Mouse (Mus musculus): ENCODE results near the gene Ubac2.

Ubac2 gene

GRCm38 (mm10) chr14:121949897-121950296, 71.5 kb downstream of the Ubac2 start:
- DNase-seq (ENCODE audit: low spot score) = no peak

DNA sequence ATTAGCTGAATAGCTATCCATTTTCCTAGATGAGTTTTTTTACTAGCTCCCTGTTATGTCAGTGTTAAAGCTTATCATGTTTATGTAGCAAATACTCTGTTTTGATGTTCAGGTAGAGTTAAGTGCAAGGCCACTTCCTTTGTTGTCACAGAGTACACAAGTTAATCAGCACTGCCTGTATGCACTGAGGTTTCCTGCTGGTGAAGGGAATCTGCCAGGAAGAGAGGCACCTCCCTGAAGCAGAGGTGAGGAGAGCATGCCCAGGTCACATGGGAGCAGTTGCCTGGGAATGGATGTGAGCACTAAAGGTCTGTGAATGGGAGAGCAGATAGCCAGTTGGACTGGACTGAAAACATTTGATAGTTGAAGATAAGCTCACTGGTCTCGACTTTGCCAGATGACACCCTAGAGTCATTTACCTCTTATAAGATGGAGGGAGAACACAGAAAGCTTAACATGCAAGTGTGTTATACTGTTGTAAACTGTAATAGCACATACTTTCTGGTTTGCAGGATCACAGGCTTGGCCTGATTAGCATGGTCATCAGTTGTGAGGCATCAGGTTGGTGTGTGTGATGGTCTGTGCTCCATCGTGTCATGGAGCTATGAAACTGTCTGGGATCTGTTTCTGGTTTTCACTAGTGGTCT, 73.1 kb downstream of the Ubac2 start:
- no peak for DNase-seq (ENCODE audit: low spot score)

GRCm38 (mm10) chr14:121952046-121952400, 73.6 kb downstream of the Ubac2 start:
- no peak for DNase-seq (ENCODE audit: low spot score)

DNA sequence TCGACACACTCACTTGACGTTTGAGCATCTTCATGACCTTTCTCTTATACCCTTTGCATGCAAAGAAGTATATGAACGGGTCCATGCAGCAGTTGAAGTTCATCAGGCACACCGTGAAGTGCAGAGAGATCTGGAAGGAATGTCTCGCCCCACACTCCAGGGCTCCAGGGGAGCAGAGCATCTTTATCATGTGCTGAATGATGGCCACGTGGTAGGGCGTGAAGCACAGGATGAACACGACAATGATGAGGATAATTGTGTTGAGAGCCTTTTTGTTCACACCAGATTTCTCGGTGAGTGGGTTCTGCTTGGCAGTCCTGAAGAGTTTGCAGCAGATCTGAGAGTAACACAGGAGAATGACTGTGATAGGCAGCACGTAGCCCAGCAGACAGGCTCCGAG, 75.7 kb downstream of the Ubac2 start:
- no peak for DNase-seq (ENCODE audit: low spot score)

DNA sequence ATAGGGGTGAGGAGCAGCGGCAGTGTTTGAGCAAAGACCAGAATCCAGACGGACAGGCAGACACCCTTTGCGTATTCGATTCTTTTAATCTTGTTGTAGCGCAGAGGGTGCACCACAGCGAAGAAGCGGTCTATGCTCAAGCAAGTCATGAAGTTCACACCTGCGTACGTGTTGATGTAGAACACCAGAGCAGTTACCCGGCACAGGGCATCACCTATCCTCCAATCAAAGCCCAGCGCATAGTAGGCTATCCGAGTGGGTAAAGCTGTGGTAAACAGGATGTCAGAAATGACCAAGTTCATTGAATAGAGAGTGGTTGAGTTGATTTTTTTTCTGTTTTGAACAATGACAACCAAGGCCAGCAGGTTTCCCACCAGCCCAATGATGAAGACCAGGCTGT, 76.2 kb downstream of the Ubac2 start:
- no peak for DNase-seq (ENCODE audit: low spot score)

DNA sequence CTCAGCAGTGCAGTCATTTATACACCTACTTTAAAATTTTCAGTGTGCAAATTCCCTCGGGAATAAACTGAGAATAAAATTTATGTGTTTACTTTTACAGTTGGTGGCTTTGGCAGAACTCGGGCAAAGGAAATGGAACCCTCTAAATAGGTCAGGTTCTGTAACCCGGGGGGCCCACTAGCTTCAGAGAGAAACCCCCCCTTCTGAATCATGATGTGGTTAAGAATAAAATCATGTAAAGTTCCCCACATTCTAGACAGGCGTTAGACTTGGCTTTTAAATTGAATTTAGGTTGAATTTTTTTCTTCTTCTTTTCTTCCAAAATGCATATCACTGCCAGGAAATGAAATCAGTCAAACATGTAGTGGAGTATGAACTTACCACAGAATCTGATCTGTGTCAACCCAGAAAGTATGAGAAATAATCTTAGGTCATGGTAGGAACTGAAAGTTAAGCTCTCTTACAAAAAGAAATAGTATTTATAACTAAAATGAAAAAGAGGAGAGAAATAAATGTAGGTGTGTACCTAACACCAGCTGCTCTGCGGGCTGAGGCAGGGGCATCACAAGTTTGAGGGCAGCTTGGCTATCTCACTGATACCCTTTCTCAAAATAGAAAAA, 76.9 kb downstream of the Ubac2 start:
- no peak for DNase-seq (ENCODE audit: low spot score)

- no peak for DNase-seq (ENCODE audit: low spot score)
These were observed 77.9 kb downstream of the Ubac2 start for GRCm38 (mm10) chr14:121956291-121956690.

DNA sequence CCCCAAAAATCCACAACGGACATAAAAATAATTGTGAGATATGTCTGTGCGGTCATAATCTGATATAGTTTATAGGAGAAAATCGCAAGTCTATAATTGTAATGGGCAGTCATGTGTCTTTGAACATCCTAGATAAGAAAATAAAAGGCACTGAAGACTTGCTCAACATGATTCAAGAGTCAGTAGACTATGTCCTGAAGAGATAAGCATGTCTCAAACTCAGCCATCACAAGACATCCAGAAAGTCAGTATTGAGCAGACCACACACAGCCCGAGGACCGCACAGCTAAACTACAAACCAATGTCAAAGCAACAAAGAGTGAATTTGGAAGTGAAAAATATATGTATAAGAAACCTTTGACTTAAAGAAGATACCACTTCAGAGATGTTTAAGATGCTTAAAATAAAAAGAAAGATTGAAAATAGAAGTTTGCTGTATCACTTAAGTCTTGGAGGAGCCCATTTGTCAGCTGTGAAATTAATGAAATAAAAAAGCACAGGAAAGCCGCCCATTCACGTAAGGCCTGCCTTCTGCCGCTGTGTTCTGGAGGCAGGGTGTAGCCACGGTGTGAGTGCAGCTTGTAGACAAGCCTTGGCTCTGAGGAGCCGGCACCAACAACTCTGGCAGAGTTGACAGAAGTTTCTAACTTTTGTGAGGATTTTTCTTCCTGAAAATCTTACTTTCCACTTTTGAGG, 78.9 kb downstream of the Ubac2 start:
- no peak for DNase-seq (ENCODE audit: low spot score)

DNA sequence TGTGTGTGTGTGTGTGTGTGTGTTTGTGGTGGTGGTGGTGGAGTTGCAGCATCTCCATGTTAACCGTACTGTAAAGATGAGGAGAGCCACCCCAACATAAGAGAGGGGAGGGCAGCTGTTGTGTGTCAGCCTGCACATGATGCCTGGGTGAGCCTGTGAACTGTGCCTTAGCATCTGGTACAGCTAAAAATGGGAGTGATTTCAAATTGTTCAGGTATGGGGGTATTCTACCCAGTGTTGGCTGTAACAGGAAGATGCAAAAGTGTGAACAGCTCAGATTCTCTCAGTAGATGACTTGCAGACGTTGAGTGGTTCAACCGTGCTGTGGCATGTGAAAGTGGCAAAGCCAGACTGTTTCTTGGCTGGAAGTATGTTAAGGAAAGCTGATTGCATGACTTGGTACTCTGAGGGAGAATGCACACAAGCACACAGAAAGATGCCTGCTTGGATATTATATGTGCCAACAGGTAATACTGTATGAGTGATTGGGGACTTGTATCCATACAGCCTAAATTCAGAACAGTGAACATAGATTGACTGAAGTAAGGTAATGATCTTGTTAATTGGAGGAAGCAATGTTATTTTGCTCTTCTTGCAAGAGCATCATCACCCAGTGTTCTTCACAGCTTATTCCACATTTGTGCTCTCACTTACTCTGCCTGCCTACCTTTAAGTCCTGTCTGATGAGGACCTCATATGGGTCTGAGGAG, 79.8 kb downstream of the Ubac2 start:
- DNase-seq (ENCODE audit: low spot score) = no peak

GRCm38 (mm10) chr14:121958751-121959537, 80.5 kb downstream of the Ubac2 start:
- DNase-seq (ENCODE audit: low spot score) = no peak

- no peak for DNase-seq (ENCODE audit: low spot score)
These were observed 81.1 kb downstream of the Ubac2 start for GRCm38 (mm10) chr14:121959538-121959980.

DNA sequence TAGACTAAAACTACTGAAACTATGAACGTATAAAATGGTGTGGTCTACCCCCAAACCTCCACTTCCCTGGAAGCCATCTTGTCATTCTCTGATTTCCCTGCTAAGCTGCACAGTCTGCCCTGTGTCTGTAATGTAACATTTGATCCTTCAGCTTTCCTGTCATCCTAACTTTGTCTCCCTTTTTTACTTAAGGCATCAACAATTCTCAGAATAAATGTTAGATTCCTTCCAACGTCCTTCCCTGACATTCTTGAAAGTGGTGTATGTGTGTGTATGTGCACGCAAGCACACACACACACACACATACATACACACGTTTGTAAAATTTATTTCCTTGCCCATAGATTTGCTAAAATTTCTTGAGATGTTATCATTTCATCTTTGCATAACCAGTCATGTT, 81.6 kb downstream of the Ubac2 start:
- no peak for DNase-seq (ENCODE audit: low spot score)

DNA sequence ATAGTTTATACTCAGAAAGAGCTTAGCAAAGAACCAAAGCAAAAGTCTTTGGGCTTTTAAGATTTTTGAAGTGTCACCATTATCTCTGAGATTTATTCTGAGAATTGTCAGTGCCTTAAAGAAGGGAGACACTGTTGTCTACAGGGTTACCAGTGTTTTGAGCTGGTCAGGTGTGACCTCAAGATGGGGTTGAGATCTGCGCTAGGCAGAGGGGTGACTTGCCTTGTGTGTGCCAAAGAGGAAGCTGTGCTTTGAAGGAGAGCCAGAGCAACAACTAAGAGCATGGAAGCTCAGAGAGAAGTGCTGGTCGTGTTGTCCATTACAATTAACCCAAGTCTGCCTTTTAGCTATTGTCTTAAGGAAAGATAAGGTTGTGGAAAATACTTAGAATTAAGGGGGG, 82.1 kb downstream of the Ubac2 start:
- no peak for DNase-seq (ENCODE audit: low spot score)

DNA sequence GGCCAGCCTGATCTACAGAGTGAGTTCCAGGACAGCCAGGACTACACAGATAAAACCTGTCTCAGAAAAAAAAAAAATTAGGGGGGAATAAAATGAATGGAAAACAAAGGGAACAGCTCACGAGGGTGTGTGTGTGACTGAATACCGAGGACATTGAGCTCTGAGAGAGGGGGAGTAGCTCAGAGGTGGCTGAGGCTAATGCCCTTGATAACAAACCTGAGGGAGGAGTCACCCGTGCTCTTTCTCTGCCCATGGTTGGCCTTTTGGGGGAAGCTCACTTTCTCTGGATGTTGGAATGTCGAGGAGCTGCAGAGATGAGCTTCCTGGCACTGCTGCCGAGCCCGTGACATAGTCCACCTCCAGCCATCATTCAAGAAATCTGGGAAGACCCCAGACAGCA, 82.6 kb downstream of the Ubac2 start:
- no peak for DNase-seq (ENCODE audit: low spot score)

DNA sequence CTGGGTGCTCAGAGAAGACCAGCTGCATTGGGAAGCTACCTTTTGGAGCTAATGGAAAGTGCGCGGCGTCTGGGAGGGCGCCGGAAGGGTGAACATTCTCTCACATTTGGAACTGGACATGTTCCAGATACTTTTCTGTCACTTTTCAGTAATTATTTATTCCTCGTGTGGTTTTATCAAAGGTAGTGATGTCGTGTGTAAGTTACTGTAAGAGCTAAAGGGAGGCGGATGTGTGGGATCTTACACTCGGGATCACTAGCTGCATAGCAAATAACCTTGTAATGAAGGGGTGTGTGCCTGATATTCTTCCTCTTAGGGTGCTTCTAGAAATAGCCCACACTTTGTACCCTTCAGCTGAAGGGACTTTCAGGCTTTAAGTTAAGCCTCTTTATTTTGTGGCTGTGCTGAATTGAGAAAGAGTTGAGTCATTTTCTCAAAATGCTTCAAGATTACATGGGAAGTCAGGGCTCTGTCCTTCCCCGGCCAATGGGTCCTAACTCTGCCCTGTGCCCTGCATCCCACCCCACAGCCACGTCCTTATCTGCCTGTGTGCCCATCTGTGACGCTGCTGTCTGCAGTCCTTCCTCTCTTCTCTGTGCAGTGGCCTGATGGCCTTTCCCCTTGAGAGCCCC, 83.2 kb downstream of the Ubac2 start:
- DNase-seq (ENCODE audit: low spot score) = no peak

DNA sequence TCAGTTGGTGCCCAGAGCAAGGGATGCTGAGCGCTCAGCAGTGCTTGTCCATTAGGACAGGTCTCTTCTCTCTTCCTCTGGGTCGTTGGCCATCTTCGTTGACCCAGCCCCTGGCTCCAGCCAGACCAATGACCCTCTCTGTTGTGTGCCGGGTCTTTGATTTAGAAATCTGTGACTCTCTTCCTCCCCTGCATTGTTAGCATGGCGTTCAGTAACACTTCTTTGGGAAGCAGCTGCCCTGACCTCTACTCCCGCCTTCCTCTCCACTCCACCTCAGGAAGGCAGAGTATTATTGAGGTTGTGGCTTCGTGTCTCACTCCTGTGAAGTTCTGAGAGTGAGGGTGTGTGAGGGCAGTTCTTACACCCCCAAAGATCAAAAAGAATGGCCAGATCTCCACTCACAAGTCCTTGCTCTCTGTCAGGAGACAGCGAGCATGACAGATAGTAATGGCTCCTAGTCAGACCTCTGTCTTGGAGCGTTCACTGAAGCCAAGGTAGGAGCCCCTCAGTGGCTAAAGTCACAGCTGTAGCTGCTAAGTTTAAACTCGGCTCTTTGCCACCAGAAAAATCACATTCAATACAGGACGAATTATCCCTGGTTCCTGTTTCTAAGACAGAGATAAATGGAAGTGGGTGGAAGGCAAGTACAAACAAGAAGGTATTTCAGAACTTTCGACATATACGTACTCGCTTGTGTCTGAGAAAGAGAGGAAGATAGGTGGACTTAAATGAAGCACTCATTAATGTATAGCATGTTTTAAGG, 83.9 kb downstream of the Ubac2 start:
- DNase-seq (ENCODE audit: low spot score) = no peak

GRCm38 (mm10) chr14:121963251-121963941, 85.0 kb downstream of the Ubac2 start:
- no peak for DNase-seq (ENCODE audit: low spot score)

GRCm38 (mm10) chr14:121963942-121964335, 85.5 kb downstream of the Ubac2 start:
- DNase-seq (ENCODE audit: low spot score) = no peak

- no peak for DNase-seq (ENCODE audit: low spot score)
These were observed 86.6 kb downstream of the Ubac2 start, which contains the start of gene Gpr183 for GRCm38 (mm10) chr14:121964990-121965389. TSS of gene Gpr183 (minus strand) at chr14:121965195.

DNA sequence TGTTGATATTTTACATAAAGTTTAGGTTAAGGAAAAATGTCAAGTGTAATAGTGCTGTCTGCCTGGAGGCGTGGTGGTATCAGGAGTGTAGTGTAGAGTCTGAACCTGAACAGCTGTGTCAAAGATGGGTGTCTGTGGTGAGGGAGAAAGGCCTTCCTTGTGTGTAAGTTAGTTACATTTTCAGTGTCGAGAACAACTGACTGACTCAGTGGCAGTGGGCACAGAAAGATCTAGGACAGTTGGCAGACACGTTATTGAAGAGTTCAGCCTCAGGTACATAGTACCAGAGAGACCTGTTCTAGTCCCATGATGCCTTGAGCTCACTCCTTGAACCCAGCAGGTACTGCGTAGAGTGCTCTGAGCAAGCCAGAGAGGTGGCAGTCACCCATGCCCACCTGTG, 87.0 kb downstream of the Ubac2 start:
- no peak for DNase-seq (ENCODE audit: low spot score)
